In the genomic region with DNA sequence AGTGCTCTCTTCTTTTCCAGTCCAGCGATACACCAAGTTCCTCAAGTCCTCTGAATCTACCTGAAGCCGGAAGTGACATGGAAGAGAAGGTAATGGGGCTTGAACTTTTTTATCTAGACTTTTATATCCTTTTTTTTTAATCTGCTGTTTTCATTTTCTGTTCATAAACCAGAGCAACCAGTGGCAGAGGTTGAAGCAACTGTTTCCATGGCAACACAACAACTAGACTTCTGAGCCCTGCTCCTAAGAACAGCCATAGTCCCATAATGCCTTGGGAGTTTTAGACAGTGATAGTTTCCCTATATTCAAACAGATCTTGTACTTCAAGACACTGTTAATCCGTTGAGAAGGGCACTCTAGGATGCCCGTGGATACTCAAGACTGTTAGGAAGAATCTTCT, we compare ENCODE assay signal across 24 mouse cellular contexts. TPM values are rescaled to one million over a fixed set of nuclear protein-coding genes. Genes with fewer than 3 reads are reported as not detected.
DNase-seq lines count a peak whose midpoint lies in the region; ATAC-seq lines count a peak whose summit lies in the region.
"Had no signal": no experiment of that assay in that cellular context is flagged by ENCODE, and none has a peak within 500 bp of the region (broad histone marks: within the 10 kb centered on the region; RNA-seq: fewer than 3 reads in every experiment).

No protein-coding gene starts in this region.

- intact Hi-C loops in left cerebral cortex, postnatal 4 days (cut with DNase I): no loop called here

- H3K27ac ChIP-seq in midbrain, embryonic 13.5 days: 0 out of 2 replicates have a peak overlapping the region, but pooled peaks have one; percentile 47
- no peak overlapping the region for H3K27ac ChIP-seq in midbrain, embryonic 15.5 days
- H3K27ac ChIP-seq: hindbrain, embryonic 12.5 days; intestine, embryonic 15.5 days; kidney, embryonic 15.5 days; limb, embryonic 12.5 days; liver, embryonic 12.5 days; macrophage; neural tube, embryonic 12.5 days; stomach, embryonic 15.5 days had no signal

- no peaks in the 10 kb centered on the region for H3K9me3 ChIP-seq in midbrain, embryonic 13.5 days
- no peaks in the 10 kb centered on the region for H3K9me3 ChIP-seq in midbrain, embryonic 15.5 days
- H3K9me3 ChIP-seq: heart, embryonic 10.5 days; hindbrain, embryonic 12.5 days; intestine, embryonic 15.5 days; kidney, embryonic 15.5 days; limb, embryonic 12.5 days; liver, embryonic 12.5 days; neural tube, embryonic 12.5 days; stomach, embryonic 15.5 days had no signal

- peaks cover 13% of the 10 kb centered on the region for H3K4me1 ChIP-seq in midbrain, embryonic 13.5 days (replicated peaks)
- H3K4me1 ChIP-seq in midbrain, embryonic 15.5 days: peaks cover 9% of the 10 kb centered on the region
- H3K4me1 ChIP-seq: intestine, embryonic 15.5 days; neural tube, embryonic 12.5 days; stomach, embryonic 15.5 days had no signal

- H3K4me3 ChIP-seq in midbrain, embryonic 13.5 days (replicated peaks): no peak overlapping the region
- H3K4me3 ChIP-seq in midbrain, embryonic 15.5 days: no peak overlapping the region
- H3K4me3 ChIP-seq: heart, embryonic 10.5 days; hindbrain, embryonic 12.5 days; intestine, embryonic 15.5 days; kidney, embryonic 15.5 days; limb, embryonic 12.5 days; liver, embryonic 12.5 days; neural tube, embryonic 12.5 days; stomach, embryonic 15.5 days had no signal

- WGBS in midbrain, embryonic 13.5 days: 81% methylated on average over 4 of the region's 4 CpGs
- WGBS in midbrain, embryonic 15.5 days: 72% methylated on average over 4 of the region's 4 CpGs

- H3K36me3 ChIP-seq in midbrain, embryonic 13.5 days: peaks cover 30% of the 10 kb centered on the region
- H3K36me3 ChIP-seq in midbrain, embryonic 15.5 days (replicated peaks): peaks cover 4% of the 10 kb centered on the region; the same call in 1 of the 2 replicates
- H3K36me3 ChIP-seq: heart, embryonic 10.5 days; intestine, embryonic 15.5 days; kidney, embryonic 15.5 days; stomach, embryonic 15.5 days had no signal

- peaks cover 17% of the 10 kb centered on the region for H3K27me3 ChIP-seq in midbrain, embryonic 13.5 days
- H3K27me3 ChIP-seq in midbrain, embryonic 15.5 days (replicated peaks): peaks cover 8% of the 10 kb centered on the region
- H3K27me3 ChIP-seq: CH12.LX; intestine, embryonic 15.5 days had no signal

- peak; percentile 57 for DNase-seq in CD4-positive, CD25-positive, alpha-beta regulatory T cell, adult 2 months (ENCODE audit: low read depth, low spot score)
- no peak for DNase-seq in adrenal gland, adult 2 months
- DNase-seq in right cerebral cortex, postnatal 25 days: no peak
- no peak for DNase-seq in left cerebral cortex, postnatal 4 days
- DNase-seq: adrenal gland, postnatal 14 days; cerebellum, adult 11-12 months; cerebellum, postnatal 14 days; lung, adult 2 months; thymus, adult 18-20 months; thymus, postnatal 4 days had no signal

- no peak for ATAC-seq in midbrain, embryonic 13.5 days
- no peak for ATAC-seq in midbrain, embryonic 15.5 days (replicated peaks)
- peak; percentile 28 for ATAC-seq in activated CD4-positive, CD25-positive, alpha-beta regulatory T cell, adult 4 months
- peak; percentile 49 for ATAC-seq in inflammation-experienced regulatory T-cells, adult 6 months
- ATAC-seq: intestine, embryonic 15.5 days; liver, embryonic 12.5 days had no signal

- no peak overlapping the region for H3K9ac ChIP-seq in midbrain, embryonic 13.5 days (replicated peaks)
- H3K9ac ChIP-seq in midbrain, embryonic 15.5 days: no peak overlapping the region
- H3K9ac ChIP-seq: hindbrain, embryonic 12.5 days; intestine, embryonic 15.5 days; kidney, embryonic 15.5 days; limb, embryonic 12.5 days; liver, embryonic 12.5 days; neural tube, embryonic 12.5 days; stomach, embryonic 15.5 days had no signal

- H3K4me2 ChIP-seq in midbrain, embryonic 13.5 days (replicated peaks): no peak overlapping the region
- H3K4me2 ChIP-seq in midbrain, embryonic 15.5 days: no peak overlapping the region
- H3K4me2 ChIP-seq: hindbrain, embryonic 12.5 days; intestine, embryonic 15.5 days; kidney, embryonic 15.5 days; limb, embryonic 12.5 days; liver, embryonic 12.5 days; neural tube, embryonic 12.5 days; stomach, embryonic 15.5 days had no signal

RNA-seq across cellular contexts. Expression of gene Aasdh, which starts 54.0 kb away (rescaled TPM):
- 24.8 and 26.2 TPM in 2 replicates for polyA plus RNA-seq in midbrain, embryonic 13.5 days (2015; fragmentation: Nextera tagmentation; extraction: Ambion mirVana)
- polyA plus RNA-seq in midbrain, embryonic 15.5 days (2015; fragmentation: Nextera tagmentation; extraction: Ambion mirVana): 20.4 and 21.6 TPM in 2 replicates
- 10 to 100 TPM in 1 of 2 experiments, 1 to 10 TPM in 1; 9.3 to 16.3 TPM for polyA plus RNA-seq in activated CD4-positive, CD25-positive, alpha-beta regulatory T cell, adult 4 months (2017; shearing (Covaris generic))
- polyA plus RNA-seq in inflammation-experienced regulatory T-cells, adult 6 months (2017; shearing (Covaris generic)): 10 to 100 TPM; 12.1 to 19.8 (median 13.9) TPM
- total RNA-seq in adrenal gland, adult 2 months (2021): 10 to 100 TPM; 15.4 to 16.2 TPM
- 4.6 and 6.1 TPM in 2 replicates for polyA plus RNA-seq in adrenal gland, adult 2 months (2012; rRNA removed)
- total RNA-seq in left cerebral cortex, postnatal 4 days (2021): 10 to 100 TPM; 25.5 to 27.0 TPM

Comparison
In these comparisons a context has a peak if more than half of its experiments do, and no peak if none do; other contexts are left out.
1. ATAC-seq: peak in activated CD4-positive, CD25-positive, alpha-beta regulatory T cell, adult 4 months (single experiment) and inflammation-experienced regulatory T-cells, adult 6 months (single experiment); none in midbrain, embryonic 13.5 days (single experiment) and midbrain, embryonic 15.5 days (single experiment).